Mouse (Mus musculus) heart, postnatal 36 days (tissue): Measurements from ENCODE around the gene Cilp2. TPM values are rescaled to one million over a fixed set of nuclear protein-coding genes. Genes with fewer than 3 reads are reported as not detected.

Experiments
- DNase-seq, 2 experiments: peaks; one replicate each; pipeline ENCODE4 v3.0.0; 2021 to 2022
- intact Hi-C: fragments of 180-260 bp; cut with DNase I; formaldehyde crosslinking; loops from one replicate; pipeline ENCODE4 v1.15.1; 2025
- total RNA-seq, 2 experiments: library from RNA; stranded (reverse); gene quantifications; 2 replicates each; pipeline ENCODE4 v1.2.3; 2021

Cilp2 gene
- total RNA-seq: 1 to 10 TPM; 1.7 to 2.4 TPM

GRCm38 (mm10) chr8:69887289-69888243, at the start of gene Cilp2:
TSS of gene Cilp2 (minus strand) at chr8:69887687.
- intact Hi-C loops: loop anchor here (5.0 kb wide), 1 partner anchor 260 kb away; the partner anchor contains the start of gene Zfp868
- DNase-seq: peak; percentile 46

- peak; percentile 31 to 44 for DNase-seq
Measured at GRCm38 (mm10) chr8:69936050-69936794, 48.7 kb upstream of the Cilp2 start.

GRCm38 (mm10) chr8:69935431-69935830, 47.9 kb upstream of the Cilp2 start:
- no peak for DNase-seq
- intact Hi-C loops: no loop called here

More at GRCm38 (mm10) chr8:69936050-69936794, 48.7 kb upstream of the Cilp2 start:
- intact Hi-C loops: no loop called here

GRCm38 (mm10) chr8:69934582-69934981, 47.1 kb upstream of the Cilp2 start:
- intact Hi-C loops: no loop called here

GRCm38 (mm10) chr8:69933811-69934210, 46.3 kb upstream of the Cilp2 start:
- intact Hi-C loops: no loop called here
- no peak for DNase-seq

More at GRCm38 (mm10) chr8:69934582-69934981, 47.1 kb upstream of the Cilp2 start:
- no peak for DNase-seq

- DNase-seq: no peak
- intact Hi-C loops: no loop called here
Measured at GRCm38 (mm10) chr8:69926901-69927300, 39.4 kb upstream of the Cilp2 start.

- intact Hi-C loops: no loop called here
Measured at GRCm38 (mm10) chr8:69923986-69924385, 36.5 kb upstream of the Cilp2 start.

GRCm38 (mm10) chr8:69921141-69921540, 33.7 kb upstream of the Cilp2 start:
- intact Hi-C loops: no loop called here
- no peak for DNase-seq

More at GRCm38 (mm10) chr8:69923986-69924385, 36.5 kb upstream of the Cilp2 start:
- DNase-seq: no peak

GRCm38 (mm10) chr8:69919876-69920662, 32.6 kb upstream of the Cilp2 start:
- DNase-seq: peak; percentile 36 to 46
- intact Hi-C loops: loop anchor here (1.0 to 5.0 kb wide), 6 partner anchors 45 to 302 kb away; partner anchors contain the start of gene Ncan

- intact Hi-C loops: loop anchor here (1.0 to 5.0 kb wide), 5 partner anchors 44 to 303 kb away; partner anchors contain the start of gene Ncan
Measured at GRCm38 (mm10) chr8:69919010-69919409, 31.5 kb upstream of the Cilp2 start.

GRCm38 (mm10) chr8:69918506-69918905, 31.0 kb upstream of the Cilp2 start:
- intact Hi-C loops: loop anchor here (2.0 to 5.0 kb wide), 4 partner anchors 44 to 304 kb away; partner anchors contain the start of gene Ncan
- DNase-seq: no peak

More at GRCm38 (mm10) chr8:69919010-69919409, 31.5 kb upstream of the Cilp2 start:
- peak; percentile 77 to 82 for DNase-seq

- intact Hi-C loops: loop anchor here (5.0 kb wide), 2 partner anchors 207 to 307 kb away; partner anchors contain the start of gene Ncan
- DNase-seq: no peak
Measured at GRCm38 (mm10) chr8:69915748-69916147, 28.3 kb upstream of the Cilp2 start.

- intact Hi-C loops: no loop called here
- no peak for DNase-seq
Measured at GRCm38 (mm10) chr8:69914526-69914925, 27.0 kb upstream of the Cilp2 start.

- intact Hi-C loops: no loop called here
Measured at GRCm38 (mm10) chr8:69912478-69913074, 25.1 kb upstream of the Cilp2 start.

GRCm38 (mm10) chr8:69911917-69912316, 24.4 kb upstream of the Cilp2 start:
- DNase-seq: no peak
- intact Hi-C loops: no loop called here

More at GRCm38 (mm10) chr8:69912478-69913074, 25.1 kb upstream of the Cilp2 start:
- DNase-seq: no peak

GRCm38 (mm10) chr8:69907106-69907505, 19.6 kb upstream of the Cilp2 start:
- DNase-seq: no peak
- intact Hi-C loops: no loop called here

- DNase-seq: no peak
- intact Hi-C loops: no loop called here
Measured at GRCm38 (mm10) chr8:69906260-69906659, 18.8 kb upstream of the Cilp2 start.

GRCm38 (mm10) chr8:69904096-69904495, 16.6 kb upstream of the Cilp2 start:
- intact Hi-C loops: no loop called here
- DNase-seq: no peak

GRCm38 (mm10) chr8:69903063-69903542, 15.6 kb upstream of the Cilp2 start:
- intact Hi-C loops: no loop called here
- peak; percentile 97 to 98 for DNase-seq
